Mouse (Mus musculus) stomach, postnatal 0 days (tissue): ENCODE data around the gene Ndufs8.

Experiments used
- CTCF ChIP-seq: IDR thresholded peaks from 2 replicates; pipeline ENCODE4 v1.5.1; 2016; ENCODE audit warnings: antibody characterized with exemption, low read depth, mild to moderate bottlenecking, moderate library complexity
- EP300 ChIP-seq: optimal IDR thresholded peaks from 2 replicates; pipeline ENCODE3; 2016; ENCODE audit warnings: antibody characterized with exemption

GRCm38 (mm10) chr19:3910206-3910605, 2.4 kb downstream of the Ndufs8 start:
- no peak for TF ChIP-seq EP300
- no peak for TF ChIP-seq CTCF
